Mouse (Mus musculus) 416B (cell line): ENCODE data around the gene Vps8.

Source experiments
- DNase-seq: peaks from one replicate; pipeline ENCODE4 v3.0.0; 2011; ENCODE audit warnings: low read depth

Vps8 gene

GRCm38 (mm10) chr16:21422645-21423545 lies at the start of gene Vps8:
Vps8 (plus strand) TSS chr16:21423118.
- DNase-seq, result peak; percentile 93

- DNase-seq, result no peak
These were observed 49.5 kb upstream of the Vps8 start for GRCm38 (mm10) chr16:21373316-21373960.

DNA sequence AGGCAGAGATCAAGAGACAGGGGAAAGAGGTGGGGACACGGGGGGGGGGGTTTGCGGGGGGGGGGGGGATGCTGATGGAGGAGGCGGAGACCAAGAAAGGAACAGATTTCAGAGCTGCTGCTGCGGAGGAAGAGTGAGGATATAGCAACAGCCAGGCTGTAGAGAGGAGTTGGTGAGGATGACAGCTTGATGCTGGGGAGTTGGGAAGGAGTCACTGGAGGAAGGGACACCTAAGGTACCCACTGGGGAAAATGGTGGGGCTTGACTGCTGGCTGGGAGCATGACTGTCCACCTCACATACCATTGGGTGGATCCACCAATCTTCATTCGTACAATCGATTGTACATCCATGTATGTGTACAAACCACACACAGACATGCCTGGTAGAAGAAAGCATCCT lies 48.9 kb upstream of the Vps8 start:
- no peak for DNase-seq

DNA sequence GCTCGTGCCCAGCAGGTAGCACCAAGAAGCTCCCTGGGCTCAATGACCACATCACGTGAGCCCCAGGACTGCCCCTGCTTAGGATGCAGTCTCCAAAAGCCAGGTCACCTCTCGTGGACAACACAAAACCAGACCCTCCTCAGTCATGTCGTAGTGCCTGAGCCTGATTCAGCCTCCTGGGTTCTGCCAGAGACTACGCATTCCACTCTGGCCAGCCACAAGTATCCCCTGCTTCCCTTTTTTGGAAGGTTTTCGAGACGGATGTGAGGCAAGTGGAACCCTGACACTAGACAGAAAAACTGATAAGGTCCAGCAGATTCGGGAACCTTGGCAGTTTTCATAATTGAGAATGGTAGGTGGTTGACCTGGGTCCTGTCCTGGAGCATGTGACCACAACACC lies 47.8 kb upstream of the Vps8 start:
- DNase-seq, result no peak

DNA sequence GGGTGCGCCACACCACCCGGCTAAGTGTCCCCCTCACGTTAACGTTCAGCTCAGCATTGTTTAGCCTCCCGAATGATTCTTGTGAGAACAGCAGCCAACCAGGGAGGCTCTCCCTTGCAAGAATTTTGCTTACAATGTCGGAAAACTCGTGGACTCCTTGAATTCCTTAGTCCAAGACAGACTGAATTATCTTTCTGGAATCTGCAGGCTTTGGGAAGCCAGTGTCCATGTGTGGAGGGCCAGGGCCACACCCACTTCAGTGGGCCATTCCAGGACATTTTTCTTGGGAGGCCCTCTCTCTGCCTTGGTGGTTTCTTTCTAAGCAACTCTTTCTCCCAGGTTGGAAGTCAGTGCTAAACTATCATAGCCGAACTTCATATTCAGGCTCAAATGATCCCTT lies 46.6 kb upstream of the Vps8 start:
- no peak for DNase-seq

DNA sequence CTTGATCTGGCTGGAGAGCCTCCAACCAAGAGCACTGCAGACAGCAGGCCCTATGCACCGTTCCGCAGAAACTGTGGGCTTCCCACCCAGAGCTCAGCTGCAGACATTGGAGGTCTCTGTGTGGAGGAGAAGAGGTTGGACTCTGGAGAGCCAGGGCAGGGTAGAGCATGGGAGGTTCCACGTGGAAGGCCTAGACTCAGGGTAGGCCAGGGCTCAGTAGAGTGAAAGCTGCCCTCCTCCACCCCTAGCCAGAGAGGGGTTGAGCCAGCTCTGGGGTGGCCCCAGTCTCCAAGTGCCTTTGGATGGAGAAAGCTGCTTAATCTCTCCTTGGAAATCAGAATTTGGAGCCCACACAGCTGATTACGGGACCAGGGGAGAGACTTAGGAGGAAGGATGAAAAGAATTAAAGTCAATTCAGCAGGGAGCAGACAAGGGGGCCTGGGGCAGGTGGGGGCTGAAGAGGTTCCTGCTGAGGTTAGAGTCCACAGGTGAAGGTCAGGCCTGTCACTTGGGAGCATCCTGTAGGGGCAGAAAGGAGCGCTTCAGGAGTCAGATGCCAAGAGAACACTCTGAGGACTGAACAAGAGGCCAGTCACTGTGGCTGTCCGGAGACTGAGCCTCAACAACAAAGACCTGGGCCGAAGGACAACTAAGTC lies 45.8 kb upstream of the Vps8 start:
- DNase-seq, result no peak

DNA sequence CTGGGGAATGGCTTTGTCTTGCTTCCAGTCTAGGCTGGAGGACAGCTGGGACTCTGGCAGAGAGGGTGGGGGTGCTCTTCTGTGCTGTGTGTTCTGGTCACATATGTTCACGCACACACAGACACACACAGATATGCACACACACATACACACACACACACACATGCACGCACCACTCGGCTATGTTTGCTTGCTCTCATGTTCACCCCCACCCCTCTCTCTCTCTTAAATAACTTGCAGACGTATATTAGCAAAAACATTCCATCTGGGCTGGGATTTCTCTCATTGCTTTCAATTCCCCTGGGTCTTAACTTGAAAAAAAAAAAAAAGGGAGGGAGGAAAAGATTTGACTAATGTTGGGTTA lies 45.3 kb upstream of the Vps8 start:
- no peak for DNase-seq

GRCm38 (mm10) chr16:21381469-21381868 lies 41.4 kb upstream of the Vps8 start:
- no peak for DNase-seq

DNA sequence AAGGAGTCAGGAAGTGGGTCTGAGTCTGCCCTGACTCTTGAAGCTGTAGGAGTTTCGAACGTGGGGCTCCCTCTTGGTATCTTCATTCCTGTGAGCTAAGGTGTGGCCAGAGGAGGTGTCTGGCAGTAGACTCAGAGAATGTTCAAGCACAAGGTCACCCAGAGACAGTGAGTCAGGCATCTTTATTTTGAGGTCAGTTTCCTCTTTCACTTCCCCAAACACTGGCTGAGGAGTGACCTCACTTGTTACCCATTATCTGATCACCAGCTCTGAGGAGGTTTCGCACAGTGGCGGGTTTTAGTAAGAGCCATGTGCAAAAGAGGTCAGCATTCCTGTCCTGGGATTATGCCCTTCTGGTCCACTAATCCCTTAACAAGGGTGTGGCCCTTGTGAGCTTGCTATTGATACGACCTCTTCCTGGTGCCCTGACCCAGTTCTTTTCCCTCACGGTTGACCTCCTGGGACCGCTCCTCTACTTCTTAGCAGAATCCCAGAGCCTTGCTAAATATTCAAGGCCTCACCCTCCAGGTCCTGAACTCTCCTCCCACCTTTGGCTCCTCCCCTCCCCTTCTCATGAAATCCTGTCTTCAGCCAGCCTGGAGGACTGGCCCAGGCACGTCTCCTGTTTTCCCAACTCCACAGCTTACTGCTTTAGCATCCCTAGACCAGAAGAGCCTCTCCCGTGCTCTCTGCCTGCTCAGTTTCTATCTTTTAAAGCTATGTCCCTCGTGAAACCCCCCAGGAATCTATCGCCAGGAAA lies 40.6 kb upstream of the Vps8 start:
- peak; percentile 81 for DNase-seq

DNA sequence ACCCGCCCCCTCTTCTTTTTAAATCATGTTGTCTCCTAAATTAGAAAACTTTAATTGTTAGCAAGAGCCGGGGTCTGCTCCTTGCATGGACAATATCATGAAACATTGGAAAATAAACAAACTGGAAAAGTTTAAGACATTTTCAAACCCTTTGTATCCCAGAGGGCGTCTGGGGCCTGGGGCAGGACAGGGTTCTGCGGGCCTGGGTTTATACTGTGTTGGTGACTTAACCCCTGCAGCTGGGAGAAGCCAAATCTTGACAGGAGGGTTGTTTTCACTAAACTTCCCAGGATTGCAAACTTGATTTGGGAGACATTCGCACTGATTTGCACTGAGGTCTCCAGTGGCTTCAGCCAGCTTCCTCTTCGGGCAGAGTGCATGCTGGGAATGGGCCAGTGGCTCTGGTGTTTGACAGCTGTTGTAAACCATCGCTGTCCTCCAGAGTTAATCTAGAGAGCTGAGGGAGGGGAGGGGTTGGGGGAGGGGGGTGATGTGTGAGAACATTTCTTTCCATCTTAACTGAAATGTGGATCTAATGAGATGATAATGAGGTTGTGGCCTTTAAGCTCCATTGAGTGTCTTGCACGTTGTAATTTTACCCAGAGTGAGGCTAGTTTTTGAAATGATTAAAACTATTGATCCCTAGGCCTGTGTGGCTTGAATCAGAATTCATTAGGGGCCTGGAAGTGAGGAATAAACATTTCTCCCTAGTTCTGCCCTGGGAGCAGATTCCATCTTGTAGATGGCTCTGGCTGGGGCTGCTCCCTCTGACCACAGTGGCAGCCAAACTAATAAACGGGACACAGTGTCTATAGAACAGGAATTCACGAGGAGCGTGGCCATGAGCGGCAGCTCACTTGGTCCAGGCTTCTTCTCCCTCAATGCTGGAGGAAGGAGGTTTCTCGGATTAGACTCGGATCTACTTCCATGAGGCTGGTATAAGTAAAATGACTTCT lies 36.7 kb upstream of the Vps8 start:
- DNase-seq, result no peak

DNA sequence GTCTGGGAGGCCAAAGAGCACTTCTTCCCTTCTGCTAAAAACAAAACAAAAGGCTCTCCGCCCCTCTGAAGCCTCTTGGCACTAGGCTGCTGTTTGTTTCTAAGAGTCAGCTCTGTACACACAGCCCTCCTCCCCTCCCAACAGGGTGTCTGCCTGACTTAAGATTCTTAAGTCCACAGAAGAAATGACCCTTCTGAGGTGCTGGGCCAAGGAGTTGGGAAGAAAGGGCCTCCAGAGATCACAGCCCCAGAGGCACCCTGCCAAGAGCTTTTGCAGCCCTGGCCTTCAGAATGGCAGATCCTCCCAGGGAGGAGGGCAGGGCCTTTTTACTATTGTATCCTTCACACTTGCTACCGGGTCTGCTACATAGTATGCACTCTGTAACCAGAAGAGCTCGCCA lies 33.6 kb upstream of the Vps8 start:
- DNase-seq, result no peak

DNA sequence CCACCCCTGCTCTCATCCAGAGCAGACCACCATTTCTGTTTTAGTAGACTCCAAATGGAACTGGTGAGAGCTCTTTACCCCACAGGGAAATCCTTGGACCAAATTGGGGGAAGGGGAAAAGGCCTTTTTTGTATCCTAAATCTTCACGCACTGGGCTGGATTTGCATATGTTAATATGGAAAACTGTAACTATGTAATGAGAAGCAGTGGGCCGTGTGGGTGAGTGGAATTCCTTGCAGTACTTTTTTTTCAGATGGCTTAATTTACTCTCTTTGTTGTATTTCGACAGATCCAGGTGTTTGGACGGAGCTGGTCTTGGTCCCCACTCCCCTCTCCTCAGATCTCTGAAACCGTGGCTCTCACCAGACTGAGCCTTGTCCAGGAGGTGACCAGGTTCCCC lies 32.2 kb upstream of the Vps8 start:
- no peak for DNase-seq

DNA sequence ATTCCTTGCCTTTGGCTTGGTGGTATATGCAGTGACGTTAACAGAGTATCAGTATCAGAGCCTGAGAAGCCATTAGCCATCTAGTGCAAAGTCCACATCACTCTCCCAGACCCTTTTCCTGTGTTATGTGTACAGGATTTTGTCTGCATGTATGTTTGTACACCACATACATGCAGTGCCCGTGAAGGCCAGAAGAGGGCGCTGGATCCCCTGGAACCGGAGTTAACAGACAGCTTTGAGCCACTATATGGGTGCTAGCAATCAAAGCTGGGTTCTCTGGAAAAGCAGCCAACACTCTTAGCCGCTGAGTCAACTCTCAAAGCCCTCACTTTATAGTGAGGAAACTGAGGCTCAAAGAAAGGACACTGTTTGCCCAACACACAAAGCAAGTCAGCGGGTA lies 30.8 kb upstream of the Vps8 start:
- peak; percentile 21 for DNase-seq

DNA sequence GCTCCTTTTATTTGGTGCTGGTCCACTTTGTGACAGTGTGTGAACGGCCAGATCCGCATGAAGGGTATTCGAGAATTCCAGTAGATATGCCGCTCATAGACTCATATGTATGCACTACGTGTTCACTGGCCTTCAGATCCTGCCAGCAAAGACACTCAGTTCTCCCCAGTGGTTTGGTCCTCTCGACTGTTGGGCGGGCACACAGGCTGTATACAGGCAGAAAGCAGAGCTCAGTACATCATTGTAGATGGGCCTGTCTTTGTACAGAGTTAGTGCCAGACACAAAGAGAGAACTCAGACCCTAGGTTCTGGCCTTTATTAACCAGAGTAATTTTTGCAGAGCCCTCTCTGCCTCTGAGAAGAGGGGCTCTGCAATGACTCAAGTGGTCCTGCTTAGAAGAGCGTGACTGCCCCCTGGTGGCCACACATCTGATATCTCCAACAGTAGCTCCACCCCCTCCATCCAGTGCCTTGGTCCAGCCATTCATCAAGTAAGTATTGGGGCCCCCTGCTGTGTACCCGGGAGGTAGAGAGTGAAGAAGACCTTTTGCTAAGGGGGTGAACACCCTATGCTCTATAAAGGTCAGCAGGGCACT lies 30.3 kb upstream of the Vps8 start:
- peak; percentile 86 for DNase-seq

- no peak for DNase-seq
These were observed 27.4 kb upstream of the Vps8 start for GRCm38 (mm10) chr16:21395546-21395945.

DNA sequence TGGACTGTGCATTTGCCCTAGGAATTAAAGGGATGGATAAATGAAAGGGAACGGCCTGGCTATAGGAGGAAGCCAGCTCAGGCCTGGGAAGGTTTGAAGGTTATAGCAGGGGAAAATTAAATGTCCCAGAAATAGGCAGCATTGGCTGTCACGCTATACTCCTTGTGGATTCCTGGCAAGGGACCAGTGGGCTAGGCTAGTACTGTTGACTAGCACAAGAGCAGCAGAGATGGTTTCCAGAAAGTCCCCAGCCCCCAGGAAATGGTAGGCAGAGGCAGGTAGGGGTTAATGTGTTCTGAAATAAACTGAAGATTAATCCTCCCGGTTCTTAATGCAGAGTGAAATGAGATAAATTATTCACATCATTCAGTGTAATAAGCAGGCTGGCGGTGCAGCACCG lies 25.2 kb upstream of the Vps8 start:
- DNase-seq, result no peak

DNA sequence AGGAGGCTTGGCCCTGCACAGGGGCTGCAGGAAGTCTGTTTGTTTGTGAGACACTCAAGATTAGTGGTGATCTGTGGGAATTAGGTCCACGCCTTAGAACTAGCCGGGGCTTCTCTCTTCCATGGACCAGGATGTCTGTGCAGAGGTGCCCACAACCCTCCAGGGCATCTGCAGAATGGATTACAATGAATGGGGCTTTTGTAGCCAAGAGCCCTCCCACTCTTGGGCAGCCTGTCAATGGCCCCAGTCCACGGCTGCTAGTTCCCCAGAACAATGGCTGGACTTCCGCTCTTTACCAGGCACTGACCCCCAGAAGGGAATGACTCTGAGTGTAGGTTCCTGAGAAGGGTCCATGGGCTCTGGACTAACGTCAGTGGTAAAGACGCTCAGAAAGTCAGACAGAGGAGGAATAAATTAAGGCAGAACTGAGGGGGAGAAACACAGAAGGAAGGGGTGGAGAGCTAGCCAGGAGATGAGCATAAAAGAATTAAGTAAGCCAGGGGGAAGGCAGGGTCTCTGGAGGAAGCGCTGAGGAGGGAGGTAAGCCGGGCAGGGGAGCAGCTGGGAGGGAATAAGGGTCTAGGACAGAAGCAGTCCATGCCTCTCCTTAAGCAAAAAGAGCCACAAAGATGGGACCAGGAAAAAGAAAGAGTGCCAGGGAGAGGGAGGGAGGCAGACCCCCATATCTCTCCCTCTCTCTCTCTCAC lies 24.4 kb upstream of the Vps8 start:
- no peak for DNase-seq

DNA sequence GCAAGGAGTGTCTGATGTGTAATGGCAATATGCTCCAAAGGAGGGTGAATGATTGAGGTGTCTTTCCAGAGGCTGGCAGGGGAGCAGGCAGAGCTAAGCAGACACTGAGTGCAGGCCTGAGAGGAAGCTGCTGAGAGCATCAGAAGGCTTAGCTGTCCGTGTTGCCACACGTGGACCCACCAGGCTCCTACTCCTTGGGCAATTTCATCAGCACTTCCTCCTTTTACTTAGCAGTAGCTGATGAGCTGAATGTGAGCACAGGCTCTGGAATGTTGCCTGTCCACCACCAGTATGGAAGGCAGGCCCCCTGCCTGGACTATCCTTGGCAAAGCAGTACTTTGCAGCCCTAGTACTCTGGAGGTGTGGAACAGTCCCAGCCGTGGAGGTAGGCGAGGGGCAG lies 23.0 kb upstream of the Vps8 start:
- DNase-seq, result peak; percentile 40

- no peak for DNase-seq
These were observed 20.9 kb upstream of the Vps8 start for GRCm38 (mm10) chr16:21402068-21402467.

GRCm38 (mm10) chr16:21403402-21403801 lies 19.5 kb upstream of the Vps8 start:
- no peak for DNase-seq
